13 mouse cellular contexts compared by ENCODE assay signal in the genomic region with DNA sequence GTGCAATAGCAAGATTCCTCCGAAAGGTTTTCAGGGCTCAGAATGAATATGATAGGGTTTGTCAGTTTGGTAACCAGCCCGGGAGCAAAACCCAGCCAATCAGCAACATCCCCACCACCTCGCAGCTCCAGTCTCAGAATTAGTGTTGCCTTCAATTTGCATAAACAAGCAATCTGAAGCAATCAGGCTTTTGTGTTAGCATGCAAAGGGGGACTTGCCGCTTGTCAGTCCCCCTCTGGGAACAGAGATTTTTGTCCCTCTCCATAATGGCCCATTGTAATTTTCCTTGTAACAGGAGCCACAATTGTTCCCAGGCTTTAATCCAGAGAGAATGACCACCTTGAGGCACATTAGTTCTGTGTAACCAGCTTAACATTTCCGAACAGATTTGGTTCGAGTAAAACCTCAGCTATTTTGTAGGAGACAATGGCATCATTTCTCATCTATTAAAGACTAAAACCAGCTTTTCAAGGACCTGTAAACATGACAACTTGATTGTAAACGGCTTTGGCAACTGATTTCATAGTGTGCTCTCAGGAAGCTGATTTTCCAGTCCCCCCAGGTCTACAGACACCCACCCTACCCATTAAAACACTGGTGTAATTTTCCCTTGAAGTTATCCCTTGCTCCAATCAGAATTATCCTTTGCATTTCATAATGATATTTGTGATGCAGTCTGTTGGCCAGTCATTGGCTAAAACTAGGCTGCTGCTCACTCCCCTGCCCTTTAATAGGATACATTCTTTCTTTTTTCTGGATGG. TPM values are rescaled to one million over a fixed set of nuclear protein-coding genes. Genes with fewer than 3 reads are reported as not detected.
DNase-seq lines count a peak whose midpoint lies in the region; ATAC-seq and TF ChIP-seq lines count a peak whose summit lies in the region.
"Had no signal": no experiment of that assay in that cellular context is flagged by ENCODE, and none has a peak within 500 bp of the region (broad histone marks: within the 10 kb centered on the region; RNA-seq: fewer than 3 reads in every experiment).

A gene (minus strand): TSS at position 44 of the 761 bp plus-strand sequence.

- H3K27ac ChIP-seq in forebrain, embryonic 10.5 days, result no peak within 1 kb of the TSS
- H3K27ac ChIP-seq in neural tube, embryonic 12.5 days, result no peak within 1 kb of the TSS
- H3K27ac ChIP-seq: macrophage had no signal

- H3K4me1 ChIP-seq in forebrain, embryonic 10.5 days, result peaks cover 31% of the 10 kb centered on the region
- peaks cover 7% of the 10 kb centered on the region for H3K4me1 ChIP-seq in neural tube, embryonic 12.5 days
- no peaks in the 10 kb centered on the region for H3K4me1 ChIP-seq in lung, adult 2 months (ENCODE audit: control insufficient read depth, insufficient read depth, low read length)

- H3K4me2 ChIP-seq in neural tube, embryonic 12.5 days (replicated peaks), result peak within 1 kb of the TSS; percentile 31; the same call in 1 of the 2 replicates

- peaks cover 42% of the 10 kb centered on the region for H3K27me3 ChIP-seq in forebrain, embryonic 10.5 days (ENCODE audit: poor library complexity, severe bottlenecking)
- H3K27me3 ChIP-seq in neural tube, embryonic 12.5 days (replicated peaks), result no peaks in the 10 kb centered on the region

- peak; percentile 67 for ATAC-seq in neural tube, embryonic 12.5 days (ENCODE audit: low FRiP score, low read depth)

- TF ChIP-seq POLR2A in lung, adult 2 months (IDR thresholded peaks at IDR 0.05; ENCODE audit: borderline replicate concordance, extremely low read depth, low read depth, low read length), result no peak

- WGBS in forebrain, embryonic 10.5 days, result 6% methylated on average over 7 of the region's 7 CpGs
- 13% methylated on average over 7 of the region's 7 CpGs for WGBS in neural tube, embryonic 12.5 days
- 53% methylated on average over 7 of the region's 7 CpGs for WGBS in lung, adult 2 months

- peak within 1 kb of the TSS; percentile 18; the same call in 1 of the 2 replicates for H3K4me3 ChIP-seq in forebrain, embryonic 10.5 days
- no peak within 1 kb of the TSS for H3K4me3 ChIP-seq in neural tube, embryonic 12.5 days
- H3K4me3 ChIP-seq in lung, adult 2 months (replicated peaks; ENCODE audit: extremely low read depth, low read depth, low read length), result no peak within 1 kb of the TSS

- no peak for TF ChIP-seq CTCF in lung, adult 2 months (IDR thresholded peaks at IDR 0.05; ENCODE audit: insufficient read depth, low read length)

- no peak within 1 kb of the TSS for H3K9ac ChIP-seq in neural tube, embryonic 12.5 days

- no peaks in the 10 kb centered on the region for H3K9me3 ChIP-seq in forebrain, embryonic 10.5 days
- H3K9me3 ChIP-seq in neural tube, embryonic 12.5 days, result no peaks in the 10 kb centered on the region

- DNase-seq in layer of hippocampus, adult 11-12 months (ENCODE audit: low spot score), result peak; percentile 54
- no peak for DNase-seq in layer of hippocampus, postnatal 10 days (ENCODE audit: low spot score in 2 of 2)
- peak; percentile 37 for DNase-seq in forebrain, embryonic 10.5 days (ENCODE audit: extremely low spot score, low spot score)
- peak; percentile 42 to 50 for DNase-seq in layer of hippocampus, adult 8-10 months (ENCODE audit: low spot score in 2 of 2)
- no peak for DNase-seq in lung, adult 2 months
- DNase-seq in natural killer cell, adult 2 months (ENCODE audit: low spot score in 2 of 2), result no peak
- no peak for DNase-seq in ovary, adult 18-20 months (ENCODE audit: low spot score)
- DNase-seq: cerebellum, postnatal 14 days; heart, postnatal 36 days; right cerebral cortex, postnatal 4 days had no signal

- no peaks in the 10 kb centered on the region for H3K36me3 ChIP-seq in forebrain, embryonic 10.5 days (replicated peaks)
- H3K36me3 ChIP-seq in neural tube, embryonic 12.5 days, result no peaks in the 10 kb centered on the region

RNA-seq across cellular contexts. Expression of the gene that starts here (rescaled TPM):
- total RNA-seq in layer of hippocampus, postnatal 10 days (2021), result 1 to 10 TPM in 1 of 2 experiments, under 1 TPM in 1; 0.96 to 1.0 TPM
- 1.3 and 2.2 TPM in 2 replicates for polyA plus RNA-seq in forebrain, embryonic 10.5 days (2016; fragmentation: Nextera tagmentation; extraction: Ambion mirVana)
- 10 to 100 TPM; 35.2 to 39.7 (median 36.8) TPM for total RNA-seq in layer of hippocampus, adult 8-10 months (2022)
- polyA plus RNA-seq in neural tube, embryonic 12.5 days (2016; fragmentation: Nextera tagmentation; extraction: Ambion mirVana), result 0.09 and 0.22 TPM in 2 replicates
- polyA plus RNA-seq in lung, adult 2 months (2012; rRNA removed), result not detected in 2 replicates
- total RNA-seq: gastrocnemius, adult 8-10 months; heart, postnatal 36 days had no signal
- polyA plus RNA-seq: macrophage had no signal

Comparison
In these comparisons a context has a peak if more than half of its experiments do, and no peak if none do; other contexts are left out.
1. RNA of the gene that starts here (total RNA-seq): 35.2 to 39.7 TPM in layer of hippocampus, adult 8-10 months; 0.96 to 1.0 TPM in layer of hippocampus, postnatal 10 days; every median in the first group is over 10 times any median in the second.
2. DNase-seq: peak in layer of hippocampus, adult 11-12 months (single experiment), forebrain, embryonic 10.5 days (single experiment) and layer of hippocampus, adult 8-10 months (2 of 2); none in layer of hippocampus, postnatal 10 days (0 of 2), lung, adult 2 months (single experiment), natural killer cell, adult 2 months (0 of 2) and ovary, adult 18-20 months (single experiment).
3. Peak in ATAC-seq and H3K4me2 ChIP-seq in neural tube, embryonic 12.5 days; RNA of the gene not detected or under 1 TPM.